Mouse (Mus musculus): ENCODE measurements around the gene Racgap1. TPM values are rescaled to one million over a fixed set of nuclear protein-coding genes. Genes with fewer than 3 reads are reported as not detected.

Gene Racgap1
- polyA plus RNA-seq (2015; fragmentation: Nextera tagmentation; extraction: Ambion mirVana): 39.0 and 48.9 TPM in 2 replicates

DNA sequence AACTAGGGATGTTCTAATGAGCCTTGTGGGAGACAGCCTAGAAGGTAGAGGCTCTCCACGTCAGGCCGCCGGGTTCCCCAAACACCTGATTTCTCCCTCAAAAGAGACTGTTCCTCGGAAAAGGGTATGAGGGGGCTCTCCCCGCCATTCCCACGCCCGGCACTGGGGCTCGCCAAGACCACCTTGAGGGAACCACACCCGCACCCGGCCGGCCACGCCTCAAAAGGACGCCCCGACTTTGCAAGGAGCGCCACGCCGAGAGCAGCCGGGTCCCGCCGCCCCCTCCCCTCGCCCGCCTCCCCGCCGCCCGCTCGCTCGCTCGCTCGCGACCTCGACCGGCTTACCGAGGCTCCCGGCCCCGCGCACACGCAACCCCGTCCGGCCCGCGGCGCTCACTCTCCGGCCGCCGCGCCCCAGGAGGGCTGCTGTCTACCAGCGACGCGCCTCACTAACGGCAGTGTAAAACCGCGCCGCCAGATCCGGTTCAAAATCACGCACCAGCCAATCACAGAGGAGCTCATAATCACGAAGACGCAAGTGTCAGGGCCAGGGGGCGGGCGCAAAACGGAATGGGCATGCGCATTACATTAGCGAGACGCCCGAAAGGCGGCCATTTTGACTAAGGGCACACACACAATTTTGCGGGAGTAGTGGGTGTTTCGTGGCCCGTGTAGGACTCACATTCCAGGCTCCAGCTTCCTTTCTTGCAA, at the start of gene Racgap1:
Gene Racgap1 (minus strand): TSS at position 494 of the 710 bp plus-strand sequence.
- Histone ChIP-seq H3K27me3 (ENCODE audit: control insufficient read depth, insufficient read depth, low read depth, low read length) (peaks cover 12% of the 10 kb centered on the region; the same call in 1 of the 2 replicates), H3K9me3 (replicated peaks; ENCODE audit: control insufficient read depth, low read length, poor library complexity, severe bottlenecking) (no peaks in the 10 kb centered on the region), H3K4me2 (ENCODE audit: low read length) (peak within 1 kb of the TSS; percentile 88), H3K36me3 (ENCODE audit: control insufficient read depth, insufficient read depth, low read length) (no peaks in the 10 kb centered on the region), H3K4me1 (ENCODE audit: control insufficient read depth, insufficient read depth, low read length) (peaks cover 36% of the 10 kb centered on the region), H3K9ac (ENCODE audit: low read depth, low read length) (peak within 1 kb of the TSS; percentile 74), H3K27ac (ENCODE audit: low read length) (no peak within 1 kb of the TSS), H3K4me3 (ENCODE audit: low read depth, low read length) (peak within 1 kb of the TSS; percentile 74)
- WGBS: under 1% methylated on average over 60 of the region's 68 CpGs
- ATAC-seq: peak; percentile 94

DNA sequence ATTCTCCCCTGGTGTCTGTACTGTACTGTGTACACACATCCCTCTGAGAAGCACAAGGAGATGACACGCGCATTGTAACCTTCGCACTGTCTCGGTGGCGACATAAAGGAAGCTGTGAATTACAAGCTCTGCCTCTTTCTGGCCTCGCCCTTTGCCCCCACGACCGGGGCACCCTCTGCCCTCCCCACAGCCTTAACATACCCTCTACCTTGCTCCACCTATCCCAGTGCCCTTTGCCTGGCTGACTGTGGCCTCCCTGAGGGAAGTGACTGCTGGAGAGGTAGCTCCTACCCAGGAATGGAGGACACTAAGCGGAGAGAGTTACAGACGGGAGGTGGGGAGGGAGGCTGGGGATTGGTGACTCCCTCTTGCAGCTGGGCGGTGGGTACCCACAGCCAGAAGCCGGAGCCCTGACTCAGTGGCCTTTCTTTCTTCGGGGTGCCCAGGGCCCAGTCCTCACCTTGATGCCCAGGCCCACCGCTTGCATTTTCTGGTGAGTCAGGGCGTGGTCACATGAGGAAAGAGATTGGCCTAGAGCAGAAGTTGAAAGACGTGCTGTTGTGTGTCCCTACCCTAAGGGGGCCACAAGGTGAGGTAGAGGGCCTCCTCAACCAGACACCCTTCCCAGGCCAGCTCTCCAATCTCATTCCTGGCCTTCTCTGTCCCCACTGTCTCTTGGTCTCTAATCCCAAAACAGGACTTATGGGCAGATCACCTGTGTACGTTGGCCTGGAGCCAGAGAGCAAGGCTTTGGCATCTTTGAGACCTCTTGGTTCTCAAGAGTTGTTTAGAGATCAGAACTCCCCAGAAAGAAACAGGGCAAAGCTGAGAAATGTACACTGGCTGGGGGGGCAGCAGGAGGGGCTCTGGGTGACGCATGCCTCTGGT, 49.0 kb upstream of the Racgap1 start:
- H3K27me3 ChIP-seq (ENCODE audit: control insufficient read depth, insufficient read depth, low read depth, low read length): no peaks in the 10 kb centered on the region
- peaks cover 24% of the 10 kb centered on the region for H3K4me1 ChIP-seq (ENCODE audit: control insufficient read depth, insufficient read depth, low read length)
- H3K36me3 ChIP-seq (ENCODE audit: control insufficient read depth, insufficient read depth, low read length): peaks cover 22% of the 10 kb centered on the region
- H3K9ac ChIP-seq (ENCODE audit: low read depth, low read length): no peak overlapping the region
- H3K4me2 ChIP-seq (ENCODE audit: low read length): no peak overlapping the region
- 87% methylated on average over 18 of the region's 18 CpGs for WGBS
- ATAC-seq: no peak
- no peak overlapping the region for H3K27ac ChIP-seq (ENCODE audit: low read length)
- H3K9me3 ChIP-seq (replicated peaks; ENCODE audit: control insufficient read depth, low read length, poor library complexity, severe bottlenecking): no peaks in the 10 kb centered on the region
- no peak overlapping the region for H3K4me3 ChIP-seq (ENCODE audit: low read depth, low read length)

DNA sequence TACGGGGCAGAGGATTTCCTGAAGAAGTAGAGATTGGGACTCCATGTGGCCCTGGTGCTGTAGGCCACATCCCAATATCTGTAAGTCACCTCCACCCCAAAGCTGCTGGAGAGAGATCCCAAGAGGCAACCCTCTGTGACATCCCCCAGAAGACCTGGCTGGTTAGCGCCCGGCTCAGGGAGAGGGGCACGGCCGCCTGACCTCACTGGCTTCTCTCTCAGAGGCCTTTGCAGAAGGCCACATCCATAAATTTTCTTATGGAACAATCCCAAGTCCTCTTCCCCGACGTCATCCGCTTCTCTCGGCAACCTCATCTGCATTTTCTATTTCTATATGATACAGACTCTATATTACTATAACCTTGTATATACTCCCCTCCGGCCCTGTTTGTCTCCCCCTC, 48.3 kb upstream of the Racgap1 start:
- no peak for ATAC-seq
- Histone ChIP-seq H3K27me3 (ENCODE audit: control insufficient read depth, insufficient read depth, low read depth, low read length) (no peaks in the 10 kb centered on the region), H3K27ac (ENCODE audit: low read length) (no peak overlapping the region), H3K36me3 (ENCODE audit: control insufficient read depth, insufficient read depth, low read length) (peaks cover 24% of the 10 kb centered on the region), H3K9ac (ENCODE audit: low read depth, low read length) (no peak overlapping the region), H3K4me1 (ENCODE audit: control insufficient read depth, insufficient read depth, low read length) (peaks cover 23% of the 10 kb centered on the region), H3K4me2 (ENCODE audit: low read length) (no peak overlapping the region), H3K9me3 (replicated peaks; ENCODE audit: control insufficient read depth, low read length, poor library complexity, severe bottlenecking) (no peaks in the 10 kb centered on the region), H3K4me3 (ENCODE audit: low read depth, low read length) (no peak overlapping the region)
- WGBS: 90% methylated on average over 10 of the region's 10 CpGs

DNA sequence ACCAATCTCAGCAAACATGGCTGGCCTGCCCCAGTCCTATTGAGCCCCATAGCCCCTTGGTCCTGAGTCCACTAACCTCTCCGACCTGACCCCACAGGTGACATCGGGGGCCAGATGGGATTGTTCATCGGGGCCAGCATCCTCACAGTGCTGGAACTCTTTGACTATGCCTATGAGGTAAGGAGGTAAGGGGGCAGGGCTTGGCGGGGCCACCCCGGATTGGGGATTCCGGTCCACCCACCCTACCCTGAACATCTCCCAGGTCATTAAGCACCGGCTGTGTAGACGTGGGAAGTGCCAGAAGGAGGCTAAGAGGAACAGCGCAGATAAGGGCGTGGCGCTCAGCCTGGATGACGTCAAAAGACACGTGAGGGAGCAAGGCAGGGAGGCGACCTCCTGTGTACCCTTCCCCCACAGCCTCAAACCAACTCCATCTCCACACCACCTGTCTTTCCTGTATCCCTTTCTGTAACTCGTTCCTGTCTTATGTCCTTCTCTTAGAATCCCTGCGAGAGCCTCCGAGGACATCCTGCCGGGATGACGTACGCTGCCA, 47.2 kb upstream of the Racgap1 start:
- no peak overlapping the region for H3K4me2 ChIP-seq (ENCODE audit: low read length)
- 42% methylated on average over 20 of the region's 20 CpGs for WGBS

DNA sequence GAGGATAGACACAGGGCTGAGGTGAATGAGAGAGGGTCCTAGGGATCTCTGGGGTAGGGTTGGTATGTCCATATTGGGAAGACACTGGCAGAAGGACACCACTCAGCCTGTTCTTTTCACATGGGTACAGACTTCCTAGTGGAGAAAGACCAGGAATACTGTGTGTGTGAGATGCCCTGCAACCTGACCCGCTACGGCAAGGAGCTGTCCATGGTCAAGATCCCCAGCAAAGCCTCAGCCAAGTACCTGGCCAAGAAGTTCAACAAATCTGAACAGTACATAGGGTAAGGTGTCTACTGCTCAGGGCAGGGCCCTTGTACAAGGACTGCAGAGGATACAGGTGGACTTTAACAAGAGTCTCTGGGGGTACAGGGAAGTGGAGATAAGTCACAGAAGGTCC, 45.9 kb upstream of the Racgap1 start:
- 57% methylated on average over 2 of the region's 2 CpGs for WGBS
- Histone ChIP-seq H3K9ac (ENCODE audit: low read depth, low read length) (no peak overlapping the region), H3K4me3 (ENCODE audit: low read depth, low read length) (no peak overlapping the region), H3K4me2 (ENCODE audit: low read length) (no peak overlapping the region), H3K9me3 (replicated peaks; ENCODE audit: control insufficient read depth, low read length, poor library complexity, severe bottlenecking) (no peaks in the 10 kb centered on the region), H3K27me3 (ENCODE audit: control insufficient read depth, insufficient read depth, low read depth, low read length) (no peaks in the 10 kb centered on the region), H3K36me3 (ENCODE audit: control insufficient read depth, insufficient read depth, low read length) (peaks cover 25% of the 10 kb centered on the region), H3K27ac (ENCODE audit: low read length) (no peak overlapping the region), H3K4me1 (ENCODE audit: control insufficient read depth, insufficient read depth, low read length) (0 out of 2 replicates have a peak, but pooled peaks cover 3% of the 10 kb centered on the region)
- no peak for ATAC-seq

More for the DNA sequence above, 47.2 kb upstream of the Racgap1 start:
- H3K27ac ChIP-seq (ENCODE audit: low read length): no peak overlapping the region
- no peak for ATAC-seq
- no peak overlapping the region for H3K4me3 ChIP-seq (ENCODE audit: low read depth, low read length)
- H3K36me3 ChIP-seq (ENCODE audit: control insufficient read depth, insufficient read depth, low read length): peaks cover 25% of the 10 kb centered on the region
- H3K4me1 ChIP-seq (ENCODE audit: control insufficient read depth, insufficient read depth, low read length): peaks cover 12% of the 10 kb centered on the region
- H3K9me3 ChIP-seq (replicated peaks; ENCODE audit: control insufficient read depth, low read length, poor library complexity, severe bottlenecking): no peaks in the 10 kb centered on the region
- H3K9ac ChIP-seq (ENCODE audit: low read depth, low read length): no peak overlapping the region
- H3K27me3 ChIP-seq (ENCODE audit: control insufficient read depth, insufficient read depth, low read depth, low read length): no peaks in the 10 kb centered on the region

DNA sequence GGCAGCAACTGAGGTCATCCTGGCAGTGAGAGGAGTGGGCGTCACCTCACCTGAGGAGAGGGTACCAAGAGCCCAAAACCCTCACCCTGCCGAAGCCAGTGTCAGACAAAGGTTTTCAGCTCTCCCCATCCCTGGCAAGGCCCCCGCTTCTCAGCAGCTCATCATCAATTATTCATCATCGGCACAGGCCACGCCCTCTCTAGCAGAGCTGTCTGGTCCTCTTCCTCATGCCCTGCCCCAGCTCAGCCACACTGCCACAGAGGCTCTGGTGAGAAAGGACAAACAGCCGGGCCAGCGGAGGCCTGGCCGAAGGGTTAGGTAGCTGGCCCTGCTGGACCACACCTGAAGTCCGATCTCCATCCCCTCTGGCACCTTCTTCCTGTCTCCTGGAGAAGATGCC, 40.5 kb upstream of the Racgap1 start:
- 48% methylated on average over 9 of the region's 9 CpGs for WGBS
- H3K4me2 ChIP-seq (ENCODE audit: low read length): no peak overlapping the region
- no peak overlapping the region for H3K4me3 ChIP-seq (ENCODE audit: low read depth, low read length)
- H3K27me3 ChIP-seq (ENCODE audit: control insufficient read depth, insufficient read depth, low read depth, low read length): no peaks in the 10 kb centered on the region
- no peak overlapping the region; the same call in 1 of the 2 replicates for H3K9ac ChIP-seq (ENCODE audit: low read depth, low read length)
- peaks cover 11% of the 10 kb centered on the region for H3K4me1 ChIP-seq (ENCODE audit: control insufficient read depth, insufficient read depth, low read length)
- peaks cover 9% of the 10 kb centered on the region for H3K36me3 ChIP-seq (ENCODE audit: control insufficient read depth, insufficient read depth, low read length)
- no peak for ATAC-seq
- peak overlapping the region; percentile 10; the same call in 1 of the 2 replicates for H3K27ac ChIP-seq (ENCODE audit: low read length)
- H3K9me3 ChIP-seq (replicated peaks; ENCODE audit: control insufficient read depth, low read length, poor library complexity, severe bottlenecking): no peaks in the 10 kb centered on the region

DNA sequence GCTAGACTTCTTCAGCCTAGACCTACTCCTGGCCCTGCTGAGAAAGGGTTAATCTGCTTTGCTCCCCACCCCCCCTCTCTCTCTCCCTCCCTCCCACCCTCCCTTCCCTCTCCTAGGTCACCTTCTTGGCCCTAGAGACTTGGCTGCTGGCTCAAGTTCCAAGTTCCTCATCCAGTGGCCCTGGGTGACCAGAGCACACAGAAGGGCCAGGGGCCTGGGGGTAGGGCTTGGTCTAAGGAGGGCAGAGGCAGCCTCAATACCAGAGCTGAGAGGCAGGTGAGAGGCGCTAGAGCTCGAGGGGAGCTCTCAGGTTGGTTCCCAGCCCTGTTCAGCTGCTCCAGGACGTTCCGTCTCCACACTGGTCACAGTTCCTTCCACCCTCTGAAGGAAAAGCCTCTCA, 39.5 kb upstream of the Racgap1 start:
- H3K9ac ChIP-seq (ENCODE audit: low read depth, low read length): no peak overlapping the region
- no peak overlapping the region for H3K4me3 ChIP-seq (ENCODE audit: low read depth, low read length)
- no peak overlapping the region for H3K4me2 ChIP-seq (ENCODE audit: low read length)
- H3K4me1 ChIP-seq (ENCODE audit: control insufficient read depth, insufficient read depth, low read length): peaks cover 11% of the 10 kb centered on the region
- 10% methylated on average over 4 of the region's 4 CpGs for WGBS
- no peaks in the 10 kb centered on the region for H3K27me3 ChIP-seq (ENCODE audit: control insufficient read depth, insufficient read depth, low read depth, low read length)
- ATAC-seq: no peak
- H3K36me3 ChIP-seq (ENCODE audit: control insufficient read depth, insufficient read depth, low read length): peaks cover 8% of the 10 kb centered on the region; the same call in 1 of the 2 replicates
- no peak overlapping the region for H3K27ac ChIP-seq (ENCODE audit: low read length)
- H3K9me3 ChIP-seq (replicated peaks; ENCODE audit: control insufficient read depth, low read length, poor library complexity, severe bottlenecking): no peaks in the 10 kb centered on the region

DNA sequence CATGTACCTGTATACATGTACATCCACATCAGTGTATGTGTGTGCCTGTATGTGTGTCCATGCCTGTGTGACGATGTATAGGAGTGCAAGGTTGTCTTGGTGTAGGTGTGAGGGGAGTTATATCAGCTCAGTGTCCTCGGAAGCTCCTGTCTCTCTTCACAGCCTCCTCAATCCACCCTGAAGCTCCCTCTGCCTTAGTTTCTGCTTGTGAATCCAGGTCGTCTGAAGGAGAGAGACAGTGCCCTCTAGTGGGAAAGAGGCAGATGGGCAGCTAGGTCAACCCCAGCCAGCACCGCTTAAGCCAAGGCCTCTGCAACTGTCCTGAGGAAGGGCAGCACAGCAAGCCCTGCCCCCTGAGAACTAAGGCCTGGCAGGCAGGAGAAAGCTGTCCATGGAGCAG, 37.3 kb upstream of the Racgap1 start:
- peaks cover 11% of the 10 kb centered on the region for H3K4me1 ChIP-seq (ENCODE audit: control insufficient read depth, insufficient read depth, low read length)
- H3K9ac ChIP-seq (ENCODE audit: low read depth, low read length): no peak overlapping the region
- peak; percentile 32; the same call in 1 of the 2 replicates for ATAC-seq
- H3K27me3 ChIP-seq (ENCODE audit: control insufficient read depth, insufficient read depth, low read depth, low read length): no peaks in the 10 kb centered on the region
- H3K4me3 ChIP-seq (ENCODE audit: low read depth, low read length): no peak overlapping the region
- peaks cover 8% of the 10 kb centered on the region for H3K36me3 ChIP-seq (ENCODE audit: control insufficient read depth, insufficient read depth, low read length)
- H3K9me3 ChIP-seq (replicated peaks; ENCODE audit: control insufficient read depth, low read length, poor library complexity, severe bottlenecking): no peaks in the 10 kb centered on the region
- no peak overlapping the region for H3K4me2 ChIP-seq (ENCODE audit: low read length)
- 4% methylated on average over 4 of the region's 4 CpGs for WGBS
- H3K27ac ChIP-seq (ENCODE audit: low read length): no peak overlapping the region
